Mouse (Mus musculus): ENCODE measurements at regions not wholly inside any gene's neighbourhood (a gene's known extent, or its start where the extent isn't known, plus 50 kb on each side); places are given as distances from the start of the nearest gene placed in this dataset.

- no peak for ATAC-seq (ENCODE audit: poor library complexity, severe bottlenecking)
Observed at GRCm38 (mm10) chr4:125275259-125275658, 147.6 kb upstream of the Zc3h12a start.

GRCm38 (mm10) chr4:125270951-125271350 lies 143.3 kb upstream of the Zc3h12a start:
- no peak for ATAC-seq (ENCODE audit: poor library complexity, severe bottlenecking)

- ATAC-seq (ENCODE audit: poor library complexity, severe bottlenecking) = no peak
Observed at GRCm38 (mm10) chr4:125266212-125266611, 138.6 kb upstream of the Zc3h12a start.

GRCm38 (mm10) chr4:125265575-125265974 lies 137.9 kb upstream of the Zc3h12a start:
- ATAC-seq (ENCODE audit: poor library complexity, severe bottlenecking) = peak; percentile 93

- ATAC-seq (ENCODE audit: poor library complexity, severe bottlenecking) = no peak
Observed at GRCm38 (mm10) chr4:125265065-125265464, 137.4 kb upstream of the Zc3h12a start.

GRCm38 (mm10) chr4:125261547-125261946 lies 133.9 kb upstream of the Zc3h12a start:
- ATAC-seq (ENCODE audit: poor library complexity, severe bottlenecking) = no peak

GRCm38 (mm10) chr4:125259306-125259705 lies 131.7 kb upstream of the Zc3h12a start:
- no peak for ATAC-seq (ENCODE audit: poor library complexity, severe bottlenecking)

GRCm38 (mm10) chr4:125257916-125258315 lies 130.3 kb upstream of the Zc3h12a start:
- no peak for ATAC-seq (ENCODE audit: poor library complexity, severe bottlenecking)

- no peak for ATAC-seq (ENCODE audit: poor library complexity, severe bottlenecking)
Observed at GRCm38 (mm10) chr4:125253161-125253560, 125.5 kb upstream of the Zc3h12a start.

- no peak for ATAC-seq (ENCODE audit: poor library complexity, severe bottlenecking)
Observed at GRCm38 (mm10) chr4:125252228-125252627, 124.6 kb upstream of the Zc3h12a start.

GRCm38 (mm10) chr4:125249061-125249460 lies 121.4 kb upstream of the Zc3h12a start:
- no peak for ATAC-seq (ENCODE audit: poor library complexity, severe bottlenecking)

GRCm38 (mm10) chr4:125246171-125246570 lies 118.5 kb upstream of the Zc3h12a start:
- ATAC-seq (ENCODE audit: poor library complexity, severe bottlenecking) = no peak

GRCm38 (mm10) chr4:125242512-125242911 lies 114.9 kb upstream of the Zc3h12a start:
- 0 out of 2 replicates have a peak, but pooled peaks have one; percentile 52 for ATAC-seq (ENCODE audit: poor library complexity, severe bottlenecking)

GRCm38 (mm10) chr4:125241577-125242262 lies 114.1 kb upstream of the Zc3h12a start:
- ATAC-seq (ENCODE audit: poor library complexity, severe bottlenecking) = no peak

- peak; percentile 64; the same call in 1 of the 2 replicates for ATAC-seq (ENCODE audit: poor library complexity, severe bottlenecking)
Observed at GRCm38 (mm10) chr4:125231711-125232260, 104.1 kb upstream of the Zc3h12a start.

GRCm38 (mm10) chr4:125227194-125227593 lies 99.6 kb upstream of the Zc3h12a start:
- ATAC-seq (ENCODE audit: poor library complexity, severe bottlenecking) = no peak

- no peak for ATAC-seq (ENCODE audit: poor library complexity, severe bottlenecking)
Observed at GRCm38 (mm10) chr4:125222922-125223321, 95.3 kb upstream of the Zc3h12a start.

- 0 out of 2 replicates have a peak, but pooled peaks have one; percentile 30 for ATAC-seq (ENCODE audit: poor library complexity, severe bottlenecking)
Observed at GRCm38 (mm10) chr4:125220314-125220713, 92.7 kb upstream of the Zc3h12a start.

- no peak for ATAC-seq (ENCODE audit: poor library complexity, severe bottlenecking)
Observed at GRCm38 (mm10) chr4:125219209-125219608, 91.6 kb upstream of the Zc3h12a start.

GRCm38 (mm10) chr4:125214306-125214705 lies 86.7 kb upstream of the Zc3h12a start:
- ATAC-seq (ENCODE audit: poor library complexity, severe bottlenecking) = no peak

GRCm38 (mm10) chr4:125212176-125212530 lies 84.5 kb upstream of the Zc3h12a start:
- no peak for ATAC-seq (ENCODE audit: poor library complexity, severe bottlenecking)

GRCm38 (mm10) chr4:125211459-125212175 lies 84.0 kb upstream of the Zc3h12a start:
- no peak for ATAC-seq (ENCODE audit: poor library complexity, severe bottlenecking)
